ENCODE assay signal across 17 mouse cellular contexts in the genomic region with DNA sequence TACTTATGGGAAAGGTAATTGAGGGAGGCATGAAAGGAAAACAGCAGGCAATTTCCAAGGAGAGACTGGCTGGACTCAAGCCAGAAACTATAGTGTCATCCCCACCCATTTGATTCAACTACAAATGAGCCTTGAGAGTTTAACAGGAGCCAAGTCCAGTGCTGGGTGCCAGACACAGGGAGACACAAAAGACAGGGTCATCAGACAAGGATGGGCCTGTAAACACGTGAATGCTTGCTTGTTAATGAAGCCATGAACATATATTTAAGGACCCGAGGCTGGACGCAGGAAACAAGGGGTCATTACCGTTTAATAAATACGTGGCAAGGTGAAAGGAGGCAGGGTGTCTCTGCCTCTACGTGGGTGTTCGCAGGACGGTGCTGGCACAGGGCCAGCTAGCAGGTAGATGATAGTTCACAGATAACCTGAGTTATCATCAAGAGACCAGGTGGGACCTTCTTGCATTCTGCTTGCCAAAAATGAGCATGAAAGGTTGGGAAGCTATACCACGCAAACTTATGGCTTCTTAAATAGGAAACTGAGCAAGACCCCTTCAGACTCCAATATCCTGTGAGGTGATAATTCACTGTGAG. TPM values are rescaled to one million over a fixed set of nuclear protein-coding genes. Genes with fewer than 3 reads are reported as not detected.
DNase-seq lines count a peak whose midpoint lies in the region; ATAC-seq and TF ChIP-seq lines count a peak whose summit lies in the region.
"Had no signal": no experiment of that assay in that cellular context is flagged by ENCODE, and none has a peak within 500 bp of the region (broad histone marks: within the 10 kb centered on the region; RNA-seq: fewer than 3 reads in every experiment).

No protein-coding gene starts in this region.

- no peaks in the 10 kb centered on the region for H3K9me3 ChIP-seq in hindbrain, postnatal 0 days (ENCODE audit: low read length)
- H3K9me3 ChIP-seq in hindbrain, embryonic 10.5 days, result no peaks in the 10 kb centered on the region
- H3K9me3 ChIP-seq in kidney, embryonic 14.5 days (ENCODE audit: control insufficient read depth, low read length), result no peaks in the 10 kb centered on the region; the same call in 1 of the 2 replicates
- H3K9me3 ChIP-seq: embryonic facial prominence, embryonic 12.5 days; hindbrain, embryonic 15.5 days had no signal

- no peak for ATAC-seq in hindbrain, postnatal 0 days
- ATAC-seq in kidney, embryonic 14.5 days (ENCODE audit: low FRiP score, low TSS enrichment), result no peak

- no peak overlapping the region for H3K27ac ChIP-seq in hindbrain, postnatal 0 days
- H3K27ac ChIP-seq in hindbrain, embryonic 10.5 days, result no peak overlapping the region
- H3K27ac ChIP-seq in cortical plate, adult 2 months (ENCODE audit: insufficient read depth, low read length), result peak overlapping the region; percentile 58
- no peak overlapping the region for H3K27ac ChIP-seq in kidney, embryonic 14.5 days (ENCODE audit: low read depth, low read length)
- H3K27ac ChIP-seq: embryonic facial prominence, embryonic 12.5 days; heart, adult 2 months; hindbrain, embryonic 15.5 days had no signal

- no peak for TF ChIP-seq POLR2A in cortical plate, adult 2 months (IDR thresholded peaks at IDR 0.05; ENCODE audit: extremely low read depth, insufficient read depth, low read length)

- H3K4me3 ChIP-seq in hindbrain, postnatal 0 days (ENCODE audit: low read length), result no peak overlapping the region
- no peak overlapping the region for H3K4me3 ChIP-seq in hindbrain, embryonic 10.5 days
- H3K4me3 ChIP-seq in cortical plate, adult 2 months (ENCODE audit: insufficient read depth, low read length), result no peak overlapping the region
- H3K4me3 ChIP-seq in kidney, embryonic 14.5 days (ENCODE audit: low read length), result no peak overlapping the region
- H3K4me3 ChIP-seq: embryonic facial prominence, embryonic 12.5 days; heart, adult 2 months; hindbrain, embryonic 15.5 days had no signal

- no peaks in the 10 kb centered on the region for H3K36me3 ChIP-seq in hindbrain, postnatal 0 days (ENCODE audit: insufficient read depth, low read length)
- no peaks in the 10 kb centered on the region for H3K36me3 ChIP-seq in hindbrain, embryonic 10.5 days
- H3K36me3 ChIP-seq in kidney, embryonic 14.5 days (ENCODE audit: control insufficient read depth, insufficient read depth, low read length), result 0 out of 2 replicates have a peak, but pooled peaks cover 3% of the 10 kb centered on the region
- H3K36me3 ChIP-seq: hindbrain, embryonic 15.5 days had no signal

- 0 out of 2 replicates have a peak, but pooled peaks cover 3% of the 10 kb centered on the region for H3K4me1 ChIP-seq in hindbrain, postnatal 0 days (ENCODE audit: insufficient read depth, low read length)
- H3K4me1 ChIP-seq in hindbrain, embryonic 10.5 days (replicated peaks), result no peaks in the 10 kb centered on the region
- peaks cover 13% of the 10 kb centered on the region for H3K4me1 ChIP-seq in cortical plate, adult 2 months (ENCODE audit: control insufficient read depth, insufficient read depth, low read length)
- H3K4me1 ChIP-seq in kidney, embryonic 14.5 days (ENCODE audit: control insufficient read depth, insufficient read depth, low read length), result no peaks in the 10 kb centered on the region
- H3K4me1 ChIP-seq: embryonic facial prominence, embryonic 12.5 days; hindbrain, embryonic 15.5 days had no signal

- H3K27me3 ChIP-seq in hindbrain, postnatal 0 days (ENCODE audit: insufficient read depth, low read length), result no peaks in the 10 kb centered on the region
- H3K27me3 ChIP-seq in hindbrain, embryonic 10.5 days (ENCODE audit: insufficient read depth, poor library complexity, severe bottlenecking), result no peaks in the 10 kb centered on the region
- H3K27me3 ChIP-seq in kidney, embryonic 14.5 days (ENCODE audit: control insufficient read depth, insufficient read depth, low read length), result no peaks in the 10 kb centered on the region
- H3K27me3 ChIP-seq: embryonic facial prominence, embryonic 12.5 days; hindbrain, embryonic 15.5 days had no signal

- H3K9ac ChIP-seq in hindbrain, postnatal 0 days (replicated peaks; ENCODE audit: low read length), result no peak overlapping the region
- no peak overlapping the region for H3K9ac ChIP-seq in kidney, embryonic 14.5 days (ENCODE audit: low read depth, low read length)
- H3K9ac ChIP-seq: embryonic facial prominence, embryonic 12.5 days; hindbrain, embryonic 15.5 days; liver, postnatal 0 days had no signal

- TF ChIP-seq CTCF in hindbrain, postnatal 0 days (IDR thresholded peaks at IDR 0.05; ENCODE audit: low read depth), result no peak
- no peak for TF ChIP-seq CTCF in cortical plate, adult 2 months (IDR thresholded peaks at IDR 0.05; ENCODE audit: extremely low read depth, insufficient read depth, low read length)

- WGBS in hindbrain, postnatal 0 days, result 57% methylated on average over 9 of the region's 9 CpGs
- WGBS in hindbrain, embryonic 10.5 days, result 90% methylated on average over 9 of the region's 9 CpGs
- WGBS in kidney, embryonic 14.5 days, result 69% methylated on average over 9 of the region's 9 CpGs

- H3K4me2 ChIP-seq in hindbrain, postnatal 0 days (ENCODE audit: low read depth, low read length), result no peak overlapping the region
- no peak overlapping the region for H3K4me2 ChIP-seq in kidney, embryonic 14.5 days (replicated peaks; ENCODE audit: low read depth, low read length)
- H3K4me2 ChIP-seq: embryonic facial prominence, embryonic 12.5 days; hindbrain, embryonic 15.5 days; midbrain, embryonic 11.5 days had no signal

- peak; percentile 76 for DNase-seq in cerebellum, adult 9-10 months
- no peak for DNase-seq in cerebellum, adult 11 months
- DNase-seq in hindbrain, postnatal 0 days (ENCODE audit: low spot score), result peak; percentile 38
- DNase-seq in hindbrain, embryonic 10.5 days (ENCODE audit: low spot score), result no peak
- peak; percentile 84 for DNase-seq in ES-CJ7 (ENCODE audit: low read depth, low spot score)
- DNase-seq in gastrocnemius, postnatal 4 days (ENCODE audit: low spot score in 2 of 2), result no peak
- DNase-seq: B cell, adult 2 months; heart, adult 2 months; liver, postnatal 0 days; lung, postnatal 36 days; right cerebral cortex, postnatal 14 days had no signal

RNA-seq across cellular contexts. Expression of a gene that starts 23.4 kb away (rescaled TPM):
- total RNA-seq in hindbrain, postnatal 0 days (2014; rRNA removed), result 25.6 and 27.7 TPM in 2 replicates
- 8.2 and 9.1 TPM in 2 replicates for polyA plus RNA-seq in hindbrain, postnatal 0 days (2015; fragmentation: Nextera tagmentation; extraction: Ambion mirVana)
- 4.3 and 4.6 TPM in 2 replicates for polyA plus RNA-seq in hindbrain, embryonic 10.5 days (2016; fragmentation: Nextera tagmentation; extraction: Ambion mirVana)
- 73.1 and 77.2 TPM in 2 replicates for polyA plus RNA-seq in cortical plate, adult 2 months (2012; rRNA removed)
- polyA plus RNA-seq in kidney, embryonic 14.5 days (2014; fragmentation: Nextera tagmentation; extraction: Ambion mirVana), result 9.1 and 11.5 TPM in 2 replicates
- total RNA-seq in gastrocnemius, postnatal 4 days (2021), result 10 to 100 TPM in 1 of 2 experiments, 1 to 10 TPM in 1; 9.6 to 12.9 TPM
- total RNA-seq: MEL had no signal

Comparison
In these comparisons a context has a peak if more than half of its experiments do, and no peak if none do; other contexts are left out.
1. DNase-seq: peak in cerebellum, adult 9-10 months (single experiment), hindbrain, postnatal 0 days (single experiment) and ES-CJ7 (single experiment); none in cerebellum, adult 11 months (single experiment), hindbrain, embryonic 10.5 days (single experiment) and gastrocnemius, postnatal 4 days (0 of 2).